Mouse (Mus musculus) CD4-positive helper T cell, adult 2 months (primary cell): ENCODE data around the gene Tas1r3.
A peak's percentile ranks its signal among the peaks of the same experiment; 100 is the strongest.

Experiments used
- DNase-seq: peaks from one replicate; pipeline ENCODE4 v3.0.0-alpha.2; 2012; ENCODE audit warnings: low read depth, missing footprints, low spot score

The Tas1r3 gene

DNA sequence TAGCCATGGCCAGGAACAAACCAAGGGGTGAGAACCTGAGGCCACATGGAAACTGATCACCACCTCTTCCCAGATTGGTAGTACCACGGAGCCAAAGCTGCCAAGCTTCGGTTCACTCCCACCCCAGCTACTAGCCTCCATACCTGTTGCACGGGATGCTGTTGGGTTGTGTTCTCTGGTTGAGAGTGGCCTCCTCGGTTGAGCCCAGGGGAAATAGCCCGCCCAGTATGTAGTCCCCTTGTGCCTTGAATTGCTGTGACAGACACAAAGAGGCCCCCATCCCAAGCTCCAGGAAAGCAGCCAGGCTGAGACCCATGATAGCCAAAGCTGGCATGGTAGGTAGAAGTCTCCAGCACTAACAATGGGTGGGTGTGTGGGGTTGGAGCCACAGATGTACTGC is at the start of gene Tas1r3:
Gene Tas1r3, minus strand, starts transcription at position 362 of the 400 bp plus-strand sequence.
- DNase-seq, result no peak

DNA sequence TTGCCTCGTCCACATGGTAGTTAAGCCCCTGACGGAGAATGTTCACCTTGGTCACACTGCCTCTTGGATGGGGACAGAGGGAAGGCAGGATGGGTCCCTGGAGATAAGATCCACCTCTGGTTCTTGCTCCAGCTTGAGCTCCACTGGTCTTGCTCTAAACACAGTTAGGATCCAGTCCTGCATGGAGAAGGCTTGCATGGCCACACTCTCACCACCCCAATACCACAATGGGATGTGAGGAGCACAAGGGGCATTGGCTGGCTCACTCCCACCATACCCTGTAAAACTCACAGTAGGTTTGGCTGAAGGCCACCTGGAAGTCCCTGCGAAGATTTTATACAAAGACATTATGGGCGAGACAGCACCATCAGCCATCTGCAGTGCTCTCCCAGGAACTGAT is 45.6 kb upstream of the Tas1r3 start:
- DNase-seq, result no peak

DNA sequence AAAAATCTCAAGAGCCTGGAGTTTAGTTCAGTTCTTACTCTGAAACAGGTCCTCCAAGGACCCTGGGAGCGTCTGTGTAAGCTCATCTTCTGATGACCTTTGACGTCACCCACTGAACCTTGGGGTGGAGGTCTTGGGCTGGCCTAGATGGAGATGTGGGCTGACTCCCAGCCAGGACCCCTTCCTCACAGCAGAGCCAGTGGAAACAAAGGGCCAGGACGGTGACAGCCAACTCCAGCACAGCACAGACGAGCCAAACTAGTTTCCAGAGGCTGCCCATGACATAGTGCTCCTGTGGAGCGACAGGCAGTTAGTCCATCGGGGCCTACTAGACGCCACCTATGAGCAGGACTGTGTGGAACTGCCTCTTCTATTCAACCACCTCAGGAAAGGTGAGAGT is 45.1 kb upstream of the Tas1r3 start:
- no peak for DNase-seq

DNA sequence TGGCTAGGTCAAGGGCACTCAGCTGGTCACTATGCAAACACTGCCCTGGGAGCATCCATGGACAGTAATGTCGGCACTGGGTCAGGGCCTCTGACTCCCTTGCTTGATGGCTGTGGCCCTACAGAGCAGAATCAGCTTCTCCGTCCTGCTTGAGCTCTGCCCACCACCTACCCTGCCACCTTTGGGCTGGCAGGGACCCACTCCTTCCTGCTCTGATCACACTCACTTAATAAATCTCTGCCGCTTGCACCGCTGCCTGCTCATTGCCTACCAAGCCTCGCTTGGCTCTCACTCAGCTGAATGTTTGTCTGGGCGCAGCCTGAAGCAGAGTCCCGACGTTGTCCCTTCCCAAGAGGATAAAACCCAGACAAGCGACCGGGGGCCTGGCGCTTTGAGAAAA is 43.8 kb upstream of the Tas1r3 start:
- DNase-seq, result no peak

DNA sequence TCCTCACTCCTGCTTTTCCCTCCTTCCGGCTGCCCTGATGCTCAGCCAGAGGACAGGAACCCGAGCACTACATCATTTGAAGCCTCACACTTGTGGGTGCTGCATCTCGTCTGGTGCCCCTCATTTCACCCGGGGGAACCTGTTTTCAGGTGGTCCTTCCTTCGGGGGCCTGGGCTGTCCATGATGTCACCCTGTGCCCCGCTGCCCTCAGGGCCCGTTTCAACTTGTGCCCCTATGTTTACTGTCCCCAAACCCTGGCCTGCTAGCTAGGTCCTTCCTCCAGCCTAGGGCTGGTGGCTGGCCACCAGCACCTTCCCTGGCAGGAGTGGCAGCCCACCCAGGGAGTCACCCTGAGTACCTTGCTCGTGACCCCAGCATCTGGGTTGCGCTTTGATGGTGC is 43.0 kb upstream of the Tas1r3 start:
- DNase-seq, result no peak

DNA sequence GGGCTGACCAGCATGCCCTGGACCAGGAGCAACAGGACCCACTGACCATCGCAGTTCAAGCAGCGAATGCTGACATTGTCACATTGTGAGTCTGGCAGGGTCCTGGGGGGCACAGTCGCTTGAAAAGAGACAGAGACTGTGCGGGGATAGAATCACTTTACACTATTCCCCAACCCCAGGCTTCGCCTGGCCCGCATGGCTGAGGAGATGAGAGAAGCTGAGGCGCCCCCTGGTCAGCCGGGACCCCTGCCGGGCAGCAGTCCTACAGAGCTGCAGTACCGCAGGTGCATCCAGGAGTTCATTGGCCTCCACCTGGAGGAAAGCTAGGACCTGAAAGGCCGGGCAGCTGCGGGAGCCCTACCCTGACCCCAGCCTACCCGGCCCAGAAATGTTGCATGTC is 42.5 kb upstream of the Tas1r3 start:
- DNase-seq, result no peak

DNA sequence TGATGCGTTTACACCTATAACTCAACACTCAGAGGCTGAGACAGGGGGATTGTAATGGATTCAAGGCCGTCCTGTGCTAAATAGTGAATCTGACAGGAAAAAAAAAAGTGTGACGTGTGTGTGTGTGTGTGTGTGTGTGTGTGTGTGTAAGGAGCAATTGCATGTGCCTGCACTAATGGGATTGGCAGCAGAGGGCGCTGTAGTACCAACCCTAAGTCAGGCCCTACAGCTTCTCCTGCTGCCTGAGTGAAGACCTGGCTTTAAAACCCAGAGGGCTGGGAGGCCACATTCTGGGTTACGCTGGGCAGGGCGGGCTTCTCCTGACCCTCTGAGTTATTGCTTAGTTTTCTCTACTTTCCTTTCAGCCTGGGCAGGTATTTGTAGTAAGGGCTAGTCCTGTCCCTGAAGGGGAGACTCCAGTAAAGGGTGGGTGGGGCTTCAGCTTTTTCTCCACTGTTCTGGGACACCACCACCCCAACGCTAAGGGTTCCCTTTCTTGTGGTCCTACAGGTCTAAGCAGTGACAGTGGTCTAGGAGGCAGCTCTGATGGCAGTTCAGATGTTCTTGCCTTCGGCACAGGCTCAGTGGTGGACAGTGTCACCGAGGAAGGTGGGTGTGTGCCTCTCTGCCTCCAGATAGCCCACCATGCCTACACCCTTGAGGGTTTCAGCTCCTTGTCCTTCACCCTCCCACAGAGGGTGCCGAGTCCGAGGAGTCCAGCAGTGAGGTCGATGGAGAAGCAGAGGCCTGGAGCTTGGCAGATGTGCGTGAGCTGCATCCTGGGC is 41.3 kb upstream of the Tas1r3 start:
- peak; percentile 35 for DNase-seq

DNA sequence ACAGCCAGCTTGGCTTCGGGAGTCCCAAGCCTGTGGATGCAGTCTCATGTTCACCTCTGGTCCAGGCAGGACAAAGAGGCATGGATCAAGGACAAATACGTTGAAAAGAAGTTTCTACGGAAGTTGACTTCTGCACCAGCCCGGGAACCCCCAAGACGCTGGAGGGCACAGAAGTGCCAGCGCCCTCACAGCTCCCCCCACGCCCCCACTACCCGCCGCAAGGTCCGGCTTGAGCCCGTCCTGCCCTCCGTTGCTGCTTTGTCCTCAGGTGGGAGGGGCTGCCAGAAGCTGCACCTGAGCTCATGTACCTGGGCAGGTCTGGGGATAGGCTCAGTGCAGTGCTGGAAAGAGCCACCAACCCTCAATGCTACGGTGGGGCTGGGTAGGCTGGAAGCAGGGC is 40.1 kb upstream of the Tas1r3 start:
- DNase-seq, result no peak

DNA sequence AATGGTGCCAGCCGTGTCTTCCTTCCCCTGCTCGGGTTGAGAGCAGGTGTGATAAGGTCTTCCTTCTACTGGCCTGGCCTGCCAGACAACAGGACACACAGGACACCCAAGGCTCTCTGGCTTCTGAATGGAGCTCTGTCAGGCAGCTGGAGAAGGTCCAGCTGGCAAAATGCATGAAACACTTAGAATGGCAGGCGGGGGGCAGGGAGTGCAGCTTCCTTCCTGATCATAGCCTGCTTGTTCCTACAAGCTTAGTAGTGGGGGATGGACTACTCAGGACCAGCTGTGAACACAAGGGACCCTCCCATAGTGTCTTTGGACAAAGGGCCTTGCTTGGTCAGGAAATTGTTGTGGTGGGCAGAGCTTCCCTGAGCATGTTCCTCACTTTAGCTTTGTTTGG is 38.0 kb upstream of the Tas1r3 start:
- DNase-seq, result no peak

DNA sequence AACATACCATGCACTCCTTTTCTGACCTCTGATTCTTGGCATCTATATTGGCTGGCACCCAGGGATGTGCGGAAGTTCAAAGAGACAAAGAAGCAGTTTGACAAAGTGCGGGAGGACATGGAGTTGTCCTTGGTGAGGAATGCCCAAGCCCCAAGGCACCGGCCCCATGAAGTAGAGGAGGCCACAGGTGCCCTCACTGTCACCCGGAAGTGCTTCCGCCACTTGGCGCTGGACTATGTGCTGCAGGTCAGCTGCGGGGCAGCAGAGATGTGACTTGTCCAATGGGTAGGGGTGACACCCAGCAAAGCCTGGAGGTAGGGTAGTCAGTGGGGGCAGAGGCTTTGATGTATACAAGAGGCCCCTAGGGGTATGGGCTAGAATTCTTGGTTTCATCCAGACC is 36.2 kb upstream of the Tas1r3 start:
- no peak for DNase-seq

DNA sequence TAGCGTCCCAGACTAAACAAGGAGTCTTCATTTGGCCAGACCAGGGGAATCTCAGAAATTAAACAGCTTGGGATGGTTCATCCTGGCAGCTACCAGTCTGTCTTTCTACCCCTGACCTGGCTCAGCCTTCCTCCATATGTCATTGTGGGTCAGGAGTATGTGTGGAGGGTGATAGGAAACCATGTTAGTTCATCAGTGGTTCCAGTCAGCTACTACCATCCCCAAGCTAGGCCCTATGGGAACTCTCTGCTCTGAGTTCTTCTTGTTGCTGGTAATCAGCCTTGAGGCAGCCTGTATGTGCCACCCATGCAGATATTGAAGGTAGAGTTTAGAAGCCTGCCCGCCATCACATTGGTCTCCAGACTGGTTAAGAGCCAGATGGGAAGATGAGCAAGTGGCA is 35.2 kb upstream of the Tas1r3 start:
- DNase-seq, result no peak

DNA sequence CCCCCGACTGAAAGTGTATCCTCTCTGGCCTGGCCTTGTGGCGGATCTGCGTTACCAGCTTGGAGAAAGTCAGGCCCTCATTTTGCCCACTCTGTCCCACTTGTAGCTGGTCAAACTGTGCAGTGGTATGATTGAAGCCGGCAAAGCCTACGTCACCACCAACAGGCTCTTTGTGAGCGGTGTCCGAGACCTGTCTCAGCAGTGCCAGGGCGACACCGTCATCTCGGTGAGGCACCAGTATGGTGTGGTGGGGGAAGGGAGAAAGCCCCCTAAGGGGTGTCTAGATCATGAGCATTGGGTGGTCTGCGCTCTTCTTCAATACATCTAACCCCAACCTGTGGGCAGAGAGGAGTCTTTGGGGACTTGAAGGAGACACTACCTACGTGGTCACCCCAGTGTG is 33.3 kb upstream of the Tas1r3 start:
- no peak for DNase-seq

DNA sequence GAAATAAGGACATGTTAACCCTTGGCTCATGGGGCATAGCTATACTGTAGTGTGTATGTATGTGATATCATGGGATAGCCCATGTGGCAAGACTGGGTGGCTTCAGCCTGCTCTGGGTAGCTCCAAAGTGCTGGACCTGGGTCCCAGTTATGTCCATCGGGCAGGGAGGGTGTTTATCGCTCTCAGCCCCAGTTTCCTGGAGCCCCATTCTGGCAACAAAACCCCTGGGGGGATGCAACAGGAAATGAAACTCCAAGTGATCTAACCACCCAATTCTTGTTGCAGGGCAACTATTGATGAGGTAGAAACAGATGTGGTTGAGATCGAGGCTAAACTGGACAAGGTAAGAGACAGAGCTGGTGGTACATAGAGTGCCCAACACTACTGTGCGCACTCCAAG is 32.7 kb upstream of the Tas1r3 start:
- no peak for DNase-seq

DNA sequence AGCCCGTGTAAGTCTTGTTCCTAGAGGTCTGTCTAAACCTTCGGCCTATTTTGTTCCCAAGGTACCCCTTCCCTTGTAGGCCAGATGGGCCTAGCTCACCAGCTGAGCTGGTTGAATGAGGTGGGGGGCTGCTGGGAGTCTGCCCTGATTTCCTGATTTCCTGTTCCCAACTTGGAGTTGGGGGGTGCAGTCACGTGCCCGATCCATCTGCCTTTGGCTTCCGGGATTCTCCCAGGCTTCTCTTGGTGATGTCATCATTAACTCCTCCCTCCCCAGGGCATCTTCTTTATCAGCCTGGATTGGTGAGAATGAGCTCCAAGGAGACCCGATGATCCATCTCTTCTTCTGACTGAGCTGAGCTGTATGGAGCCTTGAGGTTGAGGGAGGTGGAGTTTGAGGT is 32.1 kb upstream of the Tas1r3 start:
- no peak for DNase-seq

DNA sequence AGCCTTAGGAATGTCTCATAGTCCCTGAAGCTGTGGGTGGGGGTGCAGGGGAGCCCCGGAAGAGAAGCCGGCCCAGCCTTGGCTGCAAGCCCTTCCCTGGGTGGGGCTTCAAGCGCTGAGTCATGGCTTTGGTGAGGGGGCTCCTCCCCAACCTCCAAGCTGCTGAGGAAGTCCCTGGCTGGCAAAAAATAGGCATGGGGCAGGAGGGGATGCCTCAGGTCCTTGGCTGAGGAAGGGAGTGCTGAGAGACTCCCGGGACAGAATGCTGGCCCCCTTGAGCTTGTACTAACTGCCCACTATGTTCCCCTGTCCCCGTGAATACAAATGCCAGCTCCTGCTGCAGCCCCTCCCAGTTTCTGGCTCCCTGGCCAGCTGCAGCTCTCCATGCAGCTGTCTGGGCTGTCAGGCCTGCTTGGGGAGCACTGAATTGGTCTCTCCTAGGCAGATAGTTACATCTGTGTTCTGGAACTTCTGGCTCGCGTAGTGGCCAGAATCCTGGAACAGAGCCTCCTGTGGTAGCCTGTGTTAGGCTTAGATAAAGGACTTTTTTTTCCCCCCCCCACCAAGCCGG is 31.2 kb upstream of the Tas1r3 start:
- DNase-seq, result peak; percentile 50

DNA sequence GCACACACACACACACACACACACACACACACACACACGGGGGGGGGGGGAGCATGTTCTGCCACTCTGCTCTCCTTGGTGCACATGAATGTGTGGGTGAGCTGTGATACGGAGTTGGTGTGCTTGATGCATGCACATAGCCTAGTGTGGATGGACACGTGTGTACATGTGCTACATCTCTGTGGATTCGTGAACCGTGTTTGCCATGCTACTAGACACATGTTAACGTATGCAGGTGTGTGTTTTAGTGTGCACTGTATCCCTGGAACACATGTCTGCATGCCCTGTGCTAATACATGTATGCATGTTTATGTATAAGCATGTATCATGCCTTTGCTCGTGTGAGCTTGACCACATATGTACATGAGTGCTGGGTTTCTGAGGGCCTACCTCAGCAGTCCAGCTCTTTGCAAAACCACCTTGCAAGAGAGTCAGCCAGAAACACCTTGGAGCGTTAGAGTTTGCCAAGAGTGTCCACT is 30.1 kb upstream of the Tas1r3 start:
- no peak for DNase-seq

DNA sequence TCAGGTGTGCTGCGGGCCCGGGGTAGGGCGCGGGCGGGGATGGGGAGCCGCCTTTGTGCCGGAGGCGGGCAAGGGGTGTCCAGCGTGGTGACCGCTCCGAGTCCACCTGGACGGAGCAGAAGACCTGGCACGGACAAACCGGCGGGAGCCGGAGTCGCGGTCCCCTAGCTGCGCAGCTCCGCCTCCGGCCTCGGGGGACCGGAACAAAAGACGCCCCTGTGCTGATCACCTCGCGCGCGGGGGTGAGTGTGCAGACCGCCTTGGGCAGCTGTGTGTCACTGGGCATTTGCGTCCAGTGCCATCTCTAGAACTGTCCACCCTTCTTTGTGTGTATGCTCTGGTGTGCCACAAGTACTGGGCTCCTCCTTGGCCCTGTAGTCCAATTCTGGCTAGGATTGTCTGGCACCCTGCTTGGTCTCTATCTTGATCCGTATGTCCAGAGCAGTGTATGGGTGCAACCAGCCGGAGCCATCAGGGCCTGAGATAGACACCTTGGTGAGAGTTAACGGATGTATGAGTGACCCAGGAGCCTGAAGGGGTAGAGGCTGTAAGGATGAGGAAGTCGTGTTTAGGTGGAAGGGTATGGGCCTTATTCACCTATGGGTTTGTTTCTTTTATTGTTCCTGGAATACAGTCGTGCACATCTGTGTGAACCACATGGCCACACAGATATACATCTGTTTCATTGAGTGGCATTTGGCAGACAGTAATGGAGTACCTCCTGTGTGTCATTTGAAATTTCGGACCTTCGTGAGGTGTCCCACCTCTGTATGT is 29.5 kb upstream of the Tas1r3 start:
- peak; percentile 17 for DNase-seq

DNA sequence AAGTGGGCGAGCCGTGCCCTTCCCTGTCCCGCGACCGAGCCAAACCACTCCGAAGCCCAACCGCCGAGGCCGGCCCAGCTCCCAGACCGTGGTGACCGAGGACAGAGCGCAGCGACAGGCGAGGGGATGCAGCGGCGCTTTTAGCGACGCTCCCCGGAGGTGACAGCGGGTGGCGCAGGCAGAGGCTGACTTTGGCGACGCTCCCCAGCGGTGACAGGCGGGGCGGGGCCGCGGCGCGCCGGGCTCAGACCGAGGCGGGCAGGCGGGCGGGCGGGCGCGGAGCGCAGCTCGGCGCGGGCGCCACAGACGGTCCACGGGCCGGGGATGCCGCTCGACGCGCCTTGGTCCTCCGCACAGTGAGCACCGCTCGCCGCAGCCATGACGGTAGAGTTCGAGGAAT is 28.9 kb upstream of the Tas1r3 start:
- DNase-seq, result peak; percentile 91

DNA sequence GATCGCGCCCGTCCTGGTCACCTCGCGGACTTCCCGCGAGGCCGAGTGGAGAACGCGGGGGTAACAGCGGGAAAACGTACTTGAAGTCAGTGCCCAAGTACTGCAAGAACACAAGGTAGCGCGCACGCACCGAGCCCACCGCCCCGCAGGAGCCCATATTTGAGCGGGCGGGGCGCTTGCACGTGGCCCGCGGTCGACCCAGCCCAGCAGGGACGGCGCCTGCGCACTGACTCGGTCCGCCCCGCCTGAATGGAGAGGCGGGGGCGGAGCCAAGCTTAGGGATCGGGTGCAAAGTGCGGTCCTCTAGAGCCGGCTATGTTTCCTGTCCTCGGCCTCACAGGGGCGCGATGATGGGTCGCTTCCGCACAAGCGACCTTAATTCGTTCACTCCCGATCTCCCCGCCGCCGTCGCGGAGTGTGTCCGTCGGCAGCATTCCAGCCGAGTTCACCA is 28.4 kb upstream of the Tas1r3 start, which contains the start of the genes Pusl1 and Acap3:
Gene Pusl1, minus strand, starts transcription at position 231 of the 451 bp plus-strand sequence.
Gene Acap3, plus strand, starts transcription at position 272 of the 451 bp plus-strand sequence.
- DNase-seq, result peak; percentile 97

DNA sequence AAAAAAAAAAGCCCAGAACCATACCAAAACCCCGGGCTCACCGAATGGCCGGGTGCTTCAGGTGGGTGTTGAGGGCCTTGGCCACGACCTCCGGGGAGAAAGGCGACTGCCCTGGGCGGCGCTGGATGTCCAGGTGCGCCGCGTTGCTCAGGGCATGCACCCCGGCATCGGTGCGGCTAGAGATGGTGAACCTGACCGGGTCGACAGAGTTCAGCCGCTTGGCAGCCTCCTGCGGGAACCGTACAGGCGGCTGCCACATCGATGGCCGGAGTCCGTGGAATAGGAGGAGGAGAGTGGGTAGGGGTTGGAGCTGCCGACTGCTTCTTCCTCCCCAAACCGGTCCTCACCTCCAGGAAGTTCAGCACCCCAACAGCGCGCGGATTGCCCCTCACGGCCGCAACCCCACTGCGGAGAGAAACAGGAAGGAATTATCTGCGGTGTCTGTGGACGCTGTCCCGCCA is 27.9 kb upstream of the Tas1r3 start:
- DNase-seq, result no peak

DNA sequence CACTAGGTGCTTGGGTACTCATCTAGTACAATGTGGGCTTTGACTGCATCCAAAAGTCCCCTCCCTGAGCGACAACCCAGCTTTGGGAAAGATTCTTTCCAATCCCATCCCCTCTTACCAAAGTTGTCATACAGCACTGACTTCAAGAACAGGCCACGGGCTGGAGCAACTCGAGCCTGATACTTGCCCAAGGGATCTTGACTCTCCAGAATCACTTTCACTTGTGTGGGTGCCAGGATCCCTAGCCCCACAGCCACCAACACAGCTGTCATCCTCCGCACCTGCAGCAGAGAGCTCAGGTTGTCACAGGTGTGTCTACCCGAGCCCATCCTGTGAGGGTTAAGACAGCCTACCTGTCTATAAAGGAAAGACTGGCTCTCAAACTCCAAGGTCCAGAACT is 26.2 kb upstream of the Tas1r3 start:
- no peak for DNase-seq

DNA sequence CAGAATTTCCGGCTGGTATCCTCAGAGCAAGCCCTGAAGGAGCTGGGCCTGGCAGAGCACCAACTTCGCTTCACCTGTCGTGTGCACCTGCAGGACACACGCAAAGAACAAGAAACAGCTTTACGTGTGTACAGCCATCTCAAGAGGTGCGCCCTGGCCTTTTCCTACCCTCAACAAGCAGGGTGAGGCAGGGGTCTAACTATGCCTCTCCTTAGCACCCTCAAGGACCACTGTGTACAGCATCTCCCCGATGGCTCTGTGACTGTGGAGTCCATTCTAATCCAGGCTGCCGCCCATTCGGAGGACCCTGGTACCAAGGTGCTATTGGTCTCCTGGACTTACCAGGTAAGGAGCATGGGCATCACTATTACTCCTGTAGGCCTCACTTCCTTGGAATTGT is 25.0 kb upstream of the Tas1r3 start:
- DNase-seq, result no peak
